Mouse (Mus musculus) forebrain, embryonic 12.5 days (tissue): ENCODE measurements at regions not wholly inside any gene's neighbourhood (a gene's known extent, or its start where the extent isn't known, plus 50 kb on each side); places are given as distances from the start of the nearest gene placed in this dataset.

Experiments
- ATAC-seq: fragments of 200-750 bp; cut with Nextera tagmentation; 2 replicates; pipeline ENCODE4 v1.8.0; 2017; ENCODE audit warnings: moderate TSS enrichment; ENCODE audit not compliant: low FRiP score
- H3K27ac ChIP-seq: fragments of 300-500 bp; sonication (generic); 2 replicates; pipeline ENCODE4 v1.5.1; 2016; ENCODE audit warnings: mild to moderate bottlenecking
- H3K27me3 ChIP-seq: fragments of 300-500 bp; sonication (generic); 2 replicates; pipeline ENCODE4 v1.6.1; 2016; ENCODE audit warnings: mild to moderate bottlenecking
- H3K36me3 ChIP-seq: fragments of 300-500 bp; sonication (generic); replicated peaks from 2 replicates; pipeline ENCODE4 v1.6.1; 2016; ENCODE audit warnings: mild to moderate bottlenecking
- H3K4me1 ChIP-seq: fragments of 300-500 bp; sonication (generic); 2 replicates; pipeline ENCODE4 v1.6.1; 2016
- H3K4me2 ChIP-seq: fragments of 300-500 bp; sonication (generic); 2 replicates; pipeline ENCODE4 v1.6.1; 2016; ENCODE audit warnings: mild to moderate bottlenecking, moderate library complexity
- H3K4me3 ChIP-seq: fragments of 300-500 bp; sonication (generic); replicated peaks from 2 replicates; pipeline ENCODE4 v1.5.1; 2016; ENCODE audit warnings: mild to moderate bottlenecking
- H3K9ac ChIP-seq: fragments of 300-500 bp; sonication (generic); 2 replicates; pipeline ENCODE4 v1.6.1; 2016; ENCODE audit warnings: mild to moderate bottlenecking
- H3K9me3 ChIP-seq: fragments of 300-500 bp; sonication (generic); 2 replicates; pipeline ENCODE4 v1.6.1; 2016
- WGBS: fragments of 180-500 bp; shearing (Covaris S2); methylation state at CpG from one replicate; pipeline ENCODE4 v1.1.7; 2016; 5-methylcytosine and 5-hydroxymethylcytosine counted together

GRCm38 (mm10) chr2:75609150-75609946 is 49.7 kb upstream of the Hnrnpa3 start:
- Histone ChIP-seq H3K4me2 (peak overlapping the region; percentile 49), H3K27ac (0 out of 2 replicates have a peak overlapping the region, but pooled peaks have one; percentile 15), H3K9me3 (no peaks in the 10 kb centered on the region), H3K27me3 (peaks cover 43% of the 10 kb centered on the region), H3K36me3 (no peaks in the 10 kb centered on the region), H3K4me1 (peaks cover 29% of the 10 kb centered on the region), H3K4me3 (peak overlapping the region; percentile 17; the same call in 1 of the 2 replicates), H3K9ac (peak overlapping the region; percentile 30)
- 0 out of 2 replicates have a peak, but pooled peaks have one; percentile 51 for ATAC-seq
- WGBS, result 12% methylated on average over 27 of the region's 27 CpGs
